Mouse (Mus musculus) CH12.LX (cell line): ENCODE measurements at regions not wholly inside any gene's neighbourhood (a gene's known extent, or its start where the extent isn't known, plus 50 kb on each side); places are given as distances from the start of the nearest gene placed in this dataset.

Source experiments
- BHLHE40 ChIP-seq: IDR thresholded peaks from 2 replicates; pipeline ENCODE4 v1.6.1; 2011; ENCODE audit warnings: mild to moderate bottlenecking, low read depth, low read length, improper control_type of control experiment
- CTCF ChIP-seq, 2 experiments: IDR thresholded peaks in 1 of 2; conservative IDR thresholded peaks in 1 of 2; 2 replicates each; pipeline ENCODE4 v1.5.1; 2011 to 2012; ENCODE audit warnings: low read depth in 2 of 2, low read length in 2 of 2, improper control_type of control experiment in 1 of 2, inconsistent platforms in 1 of 2, mild to moderate bottlenecking in 1 of 2, moderate library complexity in 1 of 2
- EP300 ChIP-seq: IDR thresholded peaks from 2 replicates; pipeline ENCODE4 v1.6.1; 2011; ENCODE audit warnings: low read length, improper control_type of control experiment
- JUND ChIP-seq: conservative IDR thresholded peaks from 2 replicates; pipeline ENCODE4 v1.6.1; 2011; ENCODE audit warnings: low read depth, low read length, improper control_type of control experiment
- MAX ChIP-seq: IDR thresholded peaks from 2 replicates; pipeline ENCODE4 v1.6.1; 2011; ENCODE audit warnings: low read length, improper control_type of control experiment
- MAZ ChIP-seq: IDR thresholded peaks from 2 replicates; pipeline ENCODE4 v1.6.1; 2012; ENCODE audit warnings: low read depth, mild to moderate bottlenecking, inconsistent platforms, low read length, improper control_type of control experiment, moderate library complexity
- MXI1 ChIP-seq: IDR thresholded peaks from 2 replicates; pipeline ENCODE4 v1.6.1; 2011; ENCODE audit warnings: mild to moderate bottlenecking, low read depth, low read length, improper control_type of control experiment
- NELFE ChIP-seq: IDR thresholded peaks from 2 replicates; pipeline ENCODE4 v1.6.1; 2011; ENCODE audit warnings: low read depth, low read length, improper control_type of control experiment
- POLR2A ChIP-seq: IDR thresholded peaks from 2 replicates; pipeline ENCODE4 v1.6.1; 2011; ENCODE audit warnings: low read depth, mild to moderate bottlenecking, improper control_type of control experiment, low read length
- POLR2AphosphoS2 ChIP-seq: IDR thresholded peaks from 2 replicates; pipeline ENCODE4 v1.6.1; 2011; ENCODE audit warnings: low read depth, low read length, improper control_type of control experiment
- TCF12 ChIP-seq: IDR thresholded peaks from 2 replicates; pipeline ENCODE4 v1.6.1; 2014; ENCODE audit warnings: low read depth, mild to moderate bottlenecking, inconsistent platforms, low read length, improper control_type of control experiment
- UBTF ChIP-seq: IDR thresholded peaks from 2 replicates; pipeline ENCODE4 v1.6.1; 2012; ENCODE audit warnings: low read depth, mild to moderate bottlenecking, inconsistent platforms, low read length, improper control_type of control experiment, moderate library complexity
- USF1 ChIP-seq: IDR thresholded peaks from 2 replicates; pipeline ENCODE4 v1.6.1; 2014; ENCODE audit warnings: low read depth, mild to moderate bottlenecking, inconsistent platforms, low read length, improper control_type of control experiment
- USF2 ChIP-seq: conservative IDR thresholded peaks from 2 replicates; pipeline ENCODE4 v1.6.1; 2011; ENCODE audit warnings: low read depth, low read length, improper control_type of control experiment

DNA sequence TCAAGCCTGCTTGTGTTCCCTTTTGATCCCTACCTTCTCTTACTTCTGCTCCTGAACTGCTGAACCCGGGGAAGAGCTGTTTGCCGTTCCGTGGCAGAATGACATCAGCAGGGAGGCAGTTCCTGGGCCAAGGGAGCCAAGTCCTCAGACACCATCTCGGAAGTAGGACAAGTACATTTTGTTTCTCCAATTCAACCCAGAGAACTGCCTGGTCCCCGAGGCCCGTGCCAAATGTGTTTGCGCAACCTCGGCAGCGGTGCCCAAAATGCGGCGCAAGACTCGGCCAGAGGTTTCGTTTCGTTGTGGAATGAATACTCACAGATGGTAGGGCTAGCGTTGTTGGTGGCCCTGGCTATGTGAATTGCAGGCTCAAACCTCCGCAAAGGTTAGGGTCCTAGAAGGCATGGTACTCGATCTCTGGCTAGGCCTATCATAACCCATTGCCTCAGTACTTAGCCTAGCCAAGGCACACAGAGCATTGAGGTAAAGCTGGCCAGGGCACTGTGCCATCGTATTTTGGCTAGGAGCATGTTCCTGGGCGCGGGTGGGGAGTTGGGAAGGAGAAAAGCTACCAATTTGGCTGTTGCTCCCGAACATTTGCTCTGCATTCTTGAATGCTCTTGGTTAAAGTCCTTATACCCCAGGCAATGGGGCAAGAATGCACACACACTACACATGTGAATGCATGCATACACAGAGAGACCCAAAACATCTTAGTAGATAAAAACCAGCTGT is 333.0 kb downstream of the Foxo1 start:
- TF ChIP-seq MAZ (no peak), BHLHE40 (no peak), CTCF (conservative IDR thresholded peaks at IDR 0.05 in 1 of 2, IDR thresholded peaks at IDR 0.05 in 1 of 2; ENCODE audit: low read depth in 2 of 2, low read length in 2 of 2) (no peak), USF2 (no peak), TCF12 (no peak), POLR2AphosphoS2 (no peak), MAX (no peak), POLR2A (no peak), JUND (no peak), NELFE (no peak), USF1 (no peak), MXI1 (no peak), UBTF (no peak), EP300 (no peak)
